Comparison of ENCODE assay signal across 21 mouse cellular contexts in genomic region chr3:138008152-138008551, GRCm38 (mm10). TPM values are rescaled to one million over a fixed set of nuclear protein-coding genes. Genes with fewer than 3 reads are reported as not detected.
DNase-seq lines count a peak whose midpoint lies in the region; ATAC-seq and TF ChIP-seq lines count a peak whose summit lies in the region.
"Had no signal": no experiment of that assay in that cellular context is flagged by ENCODE, and none has a peak within 500 bp of the region (broad histone marks: within the 10 kb centered on the region; RNA-seq: fewer than 3 reads in every experiment).

No protein-coding gene starts in this region.

- H3K27ac ChIP-seq in heart, embryonic 11.5 days (ENCODE audit: low read depth, low read length): 0 out of 2 replicates have a peak overlapping the region, but pooled peaks have one; percentile 10
- H3K27ac ChIP-seq in stomach, embryonic 14.5 days (ENCODE audit: low read length): no peak overlapping the region
- H3K27ac ChIP-seq in stomach, postnatal 0 days (replicated peaks): no peak overlapping the region
- no peak overlapping the region for H3K27ac ChIP-seq in forebrain, embryonic 16.5 days (ENCODE audit: low read length)
- H3K27ac ChIP-seq: embryonic facial prominence, embryonic 12.5 days; limb, embryonic 15.5 days; neural tube, embryonic 12.5 days had no signal

- no peak for DNase-seq in heart, postnatal 36 days
- no peak for DNase-seq in stomach, postnatal 0 days (ENCODE audit: low spot score)
- peak; percentile 27 to 30 for DNase-seq in adrenal gland, postnatal 36 days
- no peak for DNase-seq in left cerebral cortex, postnatal 25 days (ENCODE audit: low spot score in 2 of 2)
- DNase-seq: cerebellum, adult 2 months; gastrocnemius, postnatal 14 days; kidney, adult 9 months; kidney, postnatal 36 days; lung, postnatal 14 days; spleen, adult 18-20 months had no signal

- 57% methylated on average over 6 of the region's 6 CpGs for WGBS in heart, embryonic 11.5 days (ENCODE audit: insufficient replicate concordance)
- 45% methylated on average over 6 of the region's 6 CpGs for whole genome bisulfite sequencing in stomach, embryonic 14.5 days
- 31% methylated on average over 6 of the region's 6 CpGs for WGBS in stomach, postnatal 0 days
- WGBS in forebrain, embryonic 16.5 days: 76% methylated on average over 6 of the region's 6 CpGs

- H3K4me1 ChIP-seq in heart, embryonic 11.5 days (ENCODE audit: control insufficient read depth, insufficient read depth, low read length): peaks cover 13% of the 10 kb centered on the region
- no peaks in the 10 kb centered on the region for H3K4me1 ChIP-seq in stomach, embryonic 14.5 days (ENCODE audit: control insufficient read depth, insufficient read depth, low read length)
- H3K4me1 ChIP-seq in stomach, postnatal 0 days (replicated peaks; ENCODE audit: control insufficient read depth, insufficient read depth): no peaks in the 10 kb centered on the region
- no peaks in the 10 kb centered on the region for H3K4me1 ChIP-seq in forebrain, embryonic 16.5 days (replicated peaks; ENCODE audit: control insufficient read depth, insufficient read depth, low read length)
- H3K4me1 ChIP-seq: embryonic facial prominence, embryonic 12.5 days; neural tube, embryonic 12.5 days had no signal

- H3K4me3 ChIP-seq in heart, embryonic 11.5 days (ENCODE audit: low read depth, low read length): no peak overlapping the region
- H3K4me3 ChIP-seq in stomach, embryonic 14.5 days (ENCODE audit: low read depth, low read length): no peak overlapping the region
- no peak overlapping the region for H3K4me3 ChIP-seq in stomach, postnatal 0 days (ENCODE audit: low read depth, low read length)
- no peak overlapping the region for H3K4me3 ChIP-seq in forebrain, embryonic 16.5 days (replicated peaks; ENCODE audit: low read length)
- H3K4me3 ChIP-seq: embryonic facial prominence, embryonic 12.5 days; limb, embryonic 15.5 days; neural tube, embryonic 12.5 days had no signal

- no peak for ATAC-seq in heart, embryonic 11.5 days (replicated peaks; ENCODE audit: insufficient number of reproducible peaks, low FRiP score, low TSS enrichment)
- ATAC-seq in stomach, embryonic 14.5 days (ENCODE audit: insufficient number of reproducible peaks, insufficient read depth, low FRiP score, low read depth): 0 out of 2 replicates have a peak, but pooled peaks have one; percentile 53
- ATAC-seq in stomach, postnatal 0 days (ENCODE audit: low FRiP score, low TSS enrichment): no peak
- ATAC-seq in forebrain, embryonic 16.5 days: no peak

- intact Hi-C loops in heart, postnatal 36 days (cut with DNase I): no loop called here
- intact Hi-C loops in left cerebral cortex, postnatal 25 days (cut with DNase I): no loop called here

- no peak for TF ChIP-seq CTCF in stomach, postnatal 0 days (IDR thresholded peaks at IDR 0.05; ENCODE audit: low read depth)

- 0 out of 2 replicates have a peak, but pooled peaks cover 5% of the 10 kb centered on the region for H3K9me3 ChIP-seq in heart, embryonic 11.5 days (replicated peaks; ENCODE audit: control insufficient read depth, low read length)
- no peaks in the 10 kb centered on the region for H3K9me3 ChIP-seq in stomach, embryonic 14.5 days (ENCODE audit: control insufficient read depth, low read depth, low read length)
- H3K9me3 ChIP-seq in stomach, postnatal 0 days (ENCODE audit: control insufficient read depth, low read length): no peaks in the 10 kb centered on the region
- peaks cover 4% of the 10 kb centered on the region for H3K9me3 ChIP-seq in forebrain, embryonic 16.5 days (ENCODE audit: control insufficient read depth, low read length)
- H3K9me3 ChIP-seq: limb, embryonic 15.5 days; neural tube, embryonic 12.5 days had no signal

- TF ChIP-seq EP300 in stomach, postnatal 0 days (optimal IDR thresholded peaks at IDR 0.05): no peak

- no peak overlapping the region; the same call in 1 of the 2 replicates for H3K9ac ChIP-seq in heart, embryonic 11.5 days (ENCODE audit: low read depth, low read length)
- no peak overlapping the region for H3K9ac ChIP-seq in stomach, embryonic 14.5 days (replicated peaks; ENCODE audit: low read depth, low read length)
- no peak overlapping the region for H3K9ac ChIP-seq in stomach, postnatal 0 days (ENCODE audit: low read length)
- H3K9ac ChIP-seq in forebrain, embryonic 16.5 days (replicated peaks; ENCODE audit: low read depth, low read length): no peak overlapping the region
- H3K9ac ChIP-seq: embryonic facial prominence, embryonic 12.5 days; limb, embryonic 15.5 days; neural tube, embryonic 12.5 days had no signal

- H3K4me2 ChIP-seq in heart, embryonic 11.5 days: no peak overlapping the region
- no peak overlapping the region for H3K4me2 ChIP-seq in stomach, embryonic 14.5 days (replicated peaks; ENCODE audit: low read depth, low read length)
- no peak overlapping the region for H3K4me2 ChIP-seq in stomach, postnatal 0 days (replicated peaks; ENCODE audit: low read depth)
- no peak overlapping the region for H3K4me2 ChIP-seq in forebrain, embryonic 16.5 days (ENCODE audit: low read length)
- H3K4me2 ChIP-seq: embryonic facial prominence, embryonic 12.5 days; limb, embryonic 15.5 days; neural tube, embryonic 12.5 days had no signal

- H3K36me3 ChIP-seq in heart, embryonic 11.5 days (ENCODE audit: control insufficient read depth, insufficient read depth, low read length): no peaks in the 10 kb centered on the region
- H3K36me3 ChIP-seq in stomach, embryonic 14.5 days (ENCODE audit: control insufficient read depth, insufficient read depth, low read length): no peaks in the 10 kb centered on the region
- no peaks in the 10 kb centered on the region for H3K36me3 ChIP-seq in stomach, postnatal 0 days (ENCODE audit: control insufficient read depth, insufficient read depth, low read length)
- H3K36me3 ChIP-seq in forebrain, embryonic 16.5 days (ENCODE audit: control insufficient read depth, insufficient read depth): no peaks in the 10 kb centered on the region
- H3K36me3 ChIP-seq: embryonic facial prominence, embryonic 12.5 days; limb, embryonic 15.5 days; neural tube, embryonic 12.5 days had no signal

- no peaks in the 10 kb centered on the region for H3K27me3 ChIP-seq in heart, embryonic 11.5 days (ENCODE audit: control insufficient read depth, insufficient read depth, low read length)
- H3K27me3 ChIP-seq in stomach, embryonic 14.5 days (ENCODE audit: control insufficient read depth, insufficient read depth, low read length): no peaks in the 10 kb centered on the region
- H3K27me3 ChIP-seq in stomach, postnatal 0 days (ENCODE audit: control insufficient read depth, insufficient read depth, low read length): no peaks in the 10 kb centered on the region
- H3K27me3 ChIP-seq in forebrain, embryonic 16.5 days (replicated peaks; ENCODE audit: control insufficient read depth, insufficient read depth, low read length): no peaks in the 10 kb centered on the region
- H3K27me3 ChIP-seq: embryonic facial prominence, embryonic 12.5 days; limb, embryonic 15.5 days; neural tube, embryonic 12.5 days had no signal

RNA-seq across cellular contexts. Expression of gene Dapp1, which starts 26.8 kb away (rescaled TPM):
- polyA plus RNA-seq in heart, embryonic 11.5 days (2014; fragmentation: Nextera tagmentation; extraction: Ambion mirVana): 14.0 and 15.4 TPM in 2 replicates
- total RNA-seq in heart, postnatal 36 days (2021): 1 to 10 TPM; 4.5 to 5.1 TPM
- polyA plus RNA-seq in stomach, embryonic 14.5 days (2014; fragmentation: Nextera tagmentation; extraction: Ambion mirVana): 12.0 and 14.7 TPM in 2 replicates
- 24.0 and 26.8 TPM in 2 replicates for polyA plus RNA-seq in stomach, postnatal 0 days (2015; fragmentation: Nextera tagmentation; extraction: Ambion mirVana)
- 1 to 10 TPM; 3.5 to 6.9 TPM for total RNA-seq in adrenal gland, postnatal 36 days (2021)
- 1 to 10 TPM; 2.5 to 2.9 TPM for total RNA-seq in left cerebral cortex, postnatal 25 days (2021)
- 4.1 and 4.3 TPM in 2 replicates for polyA plus RNA-seq in forebrain, embryonic 16.5 days (2015; fragmentation: Nextera tagmentation; extraction: Ambion mirVana)

RNA-seq across cellular contexts. Expression of gene 1110002E22Rik, which starts 56.7 kb away (rescaled TPM):
- 6.3 and 8.3 TPM in 2 replicates for polyA plus RNA-seq in heart, embryonic 11.5 days (2014; fragmentation: Nextera tagmentation; extraction: Ambion mirVana)
- total RNA-seq in heart, postnatal 36 days (2021): 10 to 100 TPM; 52.5 to 58.2 TPM
- 0.04 and 0.16 TPM in 2 replicates for polyA plus RNA-seq in stomach, embryonic 14.5 days (2014; fragmentation: Nextera tagmentation; extraction: Ambion mirVana)
- polyA plus RNA-seq in stomach, postnatal 0 days (2015; fragmentation: Nextera tagmentation; extraction: Ambion mirVana): 0.04 and 0.07 TPM in 2 replicates
- total RNA-seq in adrenal gland, postnatal 36 days (2021): under 1 TPM in 1 of 2 experiments, not detected in 1; 0.10 TPM
- 1 to 10 TPM; 2.6 to 2.7 TPM for total RNA-seq in left cerebral cortex, postnatal 25 days (2021)
- polyA plus RNA-seq in forebrain, embryonic 16.5 days (2015; fragmentation: Nextera tagmentation; extraction: Ambion mirVana): 0.24 and 0.32 TPM in 2 replicates
- total RNA-seq: common myeloid progenitor, adult 5-6 weeks; megakaryocyte-erythroid progenitor cell, adult 5-6 weeks had no signal

RNA-seq across cellular contexts. Expression of gene Gm5105, which starts 59.0 kb away (rescaled TPM):
- polyA plus RNA-seq in heart, embryonic 11.5 days (2014; fragmentation: Nextera tagmentation; extraction: Ambion mirVana): 0.89 TPM in 1 of 2 replicates, not detected in the other
- total RNA-seq in heart, postnatal 36 days (2021): under 1 TPM; 0.64 to 0.81 TPM
- not detected in 2 replicates for polyA plus RNA-seq in stomach, embryonic 14.5 days (2014; fragmentation: Nextera tagmentation; extraction: Ambion mirVana)
- polyA plus RNA-seq in stomach, postnatal 0 days (2015; fragmentation: Nextera tagmentation; extraction: Ambion mirVana): 0.06 TPM in 1 of 2 replicates, not detected in the other
- total RNA-seq in adrenal gland, postnatal 36 days (2021): not detected
- total RNA-seq in left cerebral cortex, postnatal 25 days (2021): under 1 TPM in 1 of 2 experiments, not detected in 1; 0.21 TPM
- polyA plus RNA-seq in forebrain, embryonic 16.5 days (2015; fragmentation: Nextera tagmentation; extraction: Ambion mirVana): 0.14 TPM in 1 of 2 replicates, not detected in the other
- total RNA-seq: common myeloid progenitor, adult 5-6 weeks; hematopoietic stem cell, adult 5-6 weeks; left cerebral cortex, postnatal 14 days; megakaryocyte-erythroid progenitor cell, adult 5-6 weeks had no signal
- polyA plus RNA-seq: embryonic facial prominence, embryonic 12.5 days; liver, embryonic 16.5 days; neural tube, embryonic 12.5 days had no signal

Comparison
In these comparisons a context has a peak if more than half of its experiments do, and no peak if none do; other contexts are left out.
1. DNase-seq: peak in adrenal gland, postnatal 36 days (2 of 2); none in heart, postnatal 36 days (0 of 2), stomach, postnatal 0 days (single experiment) and left cerebral cortex, postnatal 25 days (0 of 2).